Mouse (Mus musculus) midbrain, embryonic 12.5 days (tissue): ENCODE results near the gene Ubac1. TPM values are rescaled to one million over a fixed set of nuclear protein-coding genes. Genes with fewer than 3 reads are reported as not detected.

Experiments
- ATAC-seq: fragments of 200-750 bp; cut with Nextera tagmentation; 2 replicates; pipeline ENCODE4 v1.8.0; 2017; ENCODE audit warnings: low read depth, moderate TSS enrichment, moderate library complexity; ENCODE audit not compliant: low FRiP score
- H3K27ac ChIP-seq: fragments of 300-500 bp; sonication (generic); replicated peaks from 2 replicates; pipeline ENCODE4 v1.5.1; 2016; ENCODE audit warnings: mild to moderate bottlenecking
- H3K27me3 ChIP-seq: fragments of 300-500 bp; sonication (generic); 2 replicates; pipeline ENCODE4 v1.6.1; 2016; ENCODE audit warnings: mild to moderate bottlenecking
- H3K36me3 ChIP-seq: fragments of 300-500 bp; sonication (generic); 2 replicates; pipeline ENCODE4 v1.6.1; 2016
- H3K4me1 ChIP-seq: fragments of 300-500 bp; sonication (generic); 2 replicates; pipeline ENCODE4 v1.6.1; 2016
- H3K4me2 ChIP-seq: fragments of 300-500 bp; sonication (generic); replicated peaks from 2 replicates; pipeline ENCODE4 v1.6.1; 2016; ENCODE audit warnings: mild to moderate bottlenecking, moderate library complexity
- H3K4me3 ChIP-seq: fragments of 300-500 bp; sonication (generic); 2 replicates; pipeline ENCODE4 v1.5.1; 2016; ENCODE audit warnings: mild to moderate bottlenecking
- H3K9ac ChIP-seq: fragments of 300-500 bp; sonication (generic); replicated peaks from 2 replicates; pipeline ENCODE4 v1.6.1; 2016; ENCODE audit warnings: mild to moderate bottlenecking, moderate library complexity
- H3K9me3 ChIP-seq: fragments of 300-500 bp; sonication (generic); 2 replicates; pipeline ENCODE4 v1.6.1; 2016; ENCODE audit warnings: mild to moderate bottlenecking
- WGBS: fragments of 180-500 bp; shearing (Covaris S2); methylation state at CpG from one replicate; pipeline ENCODE4 v1.1.7; 2016; 5-methylcytosine and 5-hydroxymethylcytosine counted together
- polyA plus RNA-seq: library from polyadenylated mRNA; unstranded; fragments of >200 nt; fragmentation: Nextera tagmentation; extraction: Ambion mirVana; gene quantifications from 2 replicates; pipeline ENCODE4 v1.2.1, GENCODE M21; 2016

Gene Ubac1
- polyA plus RNA-seq, 1 experiment from 2014 or later, result 91.9 TPM

- Histone ChIP-seq H3K27me3 (no peaks in the 10 kb centered on the region), H3K36me3 (no peaks in the 10 kb centered on the region), H3K4me3 (no peak overlapping the region), H3K4me1 (no peaks in the 10 kb centered on the region), H3K4me2 (no peak overlapping the region), H3K9ac (no peak overlapping the region), H3K9me3 (no peaks in the 10 kb centered on the region), H3K27ac (no peak overlapping the region)
- no peak for ATAC-seq
- WGBS, result 59% methylated on average over 4 of the region's 4 CpGs
These were observed 31.3 kb upstream of the Ubac1 start for GRCm38 (mm10) chr2:26052806-26053205.

- Histone ChIP-seq H3K9ac (no peak overlapping the region), H3K36me3 (no peaks in the 10 kb centered on the region), H3K27me3 (no peaks in the 10 kb centered on the region), H3K27ac (no peak overlapping the region), H3K4me3 (no peak overlapping the region), H3K4me1 (no peaks in the 10 kb centered on the region), H3K9me3 (no peaks in the 10 kb centered on the region), H3K4me2 (no peak overlapping the region)
- ATAC-seq, result no peak
- 71% methylated on average over 5 of the region's 5 CpGs for WGBS
These were observed 27.3 kb upstream of the Ubac1 start for GRCm38 (mm10) chr2:26048816-26049215.

GRCm38 (mm10) chr2:26044216-26044615 lies 22.7 kb upstream of the Ubac1 start:
- H3K27ac ChIP-seq, result no peak overlapping the region
- no peaks in the 10 kb centered on the region for H3K36me3 ChIP-seq
- H3K4me2 ChIP-seq, result no peak overlapping the region
- 84% methylated on average over 9 of the region's 9 CpGs for WGBS
- no peak overlapping the region for H3K4me3 ChIP-seq
- H3K4me1 ChIP-seq, result 0 out of 2 replicates have a peak, but pooled peaks cover 2% of the 10 kb centered on the region
- no peak overlapping the region for H3K9ac ChIP-seq
- H3K27me3 ChIP-seq, result no peaks in the 10 kb centered on the region
- no peaks in the 10 kb centered on the region for H3K9me3 ChIP-seq
- no peak for ATAC-seq

- H3K27ac ChIP-seq, result no peak overlapping the region
- H3K9ac ChIP-seq, result no peak overlapping the region
- H3K9me3 ChIP-seq, result no peaks in the 10 kb centered on the region
- no peaks in the 10 kb centered on the region for H3K36me3 ChIP-seq
- H3K4me3 ChIP-seq, result no peak overlapping the region
- no peak for ATAC-seq
- 86% methylated on average over 3 of the region's 3 CpGs for WGBS
- 0 out of 2 replicates have a peak, but pooled peaks cover 2% of the 10 kb centered on the region for H3K4me1 ChIP-seq
- H3K4me2 ChIP-seq, result no peak overlapping the region
- no peaks in the 10 kb centered on the region for H3K27me3 ChIP-seq
These were observed 21.1 kb upstream of the Ubac1 start for GRCm38 (mm10) chr2:26042603-26043002.

- 0 out of 2 replicates have a peak, but pooled peaks cover 2% of the 10 kb centered on the region for H3K4me1 ChIP-seq
- H3K4me2 ChIP-seq, result no peak overlapping the region
- WGBS, result 62% methylated on average over 14 of the region's 14 CpGs
- no peak for ATAC-seq
- H3K4me3 ChIP-seq, result no peak overlapping the region
- H3K9ac ChIP-seq, result no peak overlapping the region
- H3K36me3 ChIP-seq, result no peaks in the 10 kb centered on the region
- no peak overlapping the region for H3K27ac ChIP-seq
- H3K9me3 ChIP-seq, result no peaks in the 10 kb centered on the region
- H3K27me3 ChIP-seq, result no peaks in the 10 kb centered on the region
These were observed 19.7 kb upstream of the Ubac1 start for GRCm38 (mm10) chr2:26041163-26041810.

GRCm38 (mm10) chr2:26039951-26040350 lies 18.4 kb upstream of the Ubac1 start:
- Histone ChIP-seq H3K4me3 (no peak overlapping the region), H3K4me2 (no peak overlapping the region), H3K4me1 (0 out of 2 replicates have a peak, but pooled peaks cover 2% of the 10 kb centered on the region), H3K9me3 (no peaks in the 10 kb centered on the region), H3K27ac (no peak overlapping the region), H3K9ac (no peak overlapping the region), H3K27me3 (no peaks in the 10 kb centered on the region), H3K36me3 (no peaks in the 10 kb centered on the region)
- ATAC-seq, result no peak
- 79% methylated on average over 14 of the region's 14 CpGs for WGBS

GRCm38 (mm10) chr2:26037386-26037785 lies 15.8 kb upstream of the Ubac1 start:
- no peak overlapping the region for H3K4me3 ChIP-seq
- no peaks in the 10 kb centered on the region for H3K36me3 ChIP-seq
- H3K27ac ChIP-seq, result no peak overlapping the region
- H3K27me3 ChIP-seq, result 0 out of 2 replicates have a peak, but pooled peaks cover 4% of the 10 kb centered on the region
- no peak for ATAC-seq
- H3K4me1 ChIP-seq, result 0 out of 2 replicates have a peak, but pooled peaks cover 2% of the 10 kb centered on the region
- H3K9ac ChIP-seq, result no peak overlapping the region
- H3K4me2 ChIP-seq, result no peak overlapping the region
- H3K9me3 ChIP-seq, result no peaks in the 10 kb centered on the region
- 75% methylated on average over 6 of the region's 6 CpGs for WGBS

- H3K27ac ChIP-seq, result no peak overlapping the region
- no peak overlapping the region for H3K4me3 ChIP-seq
- H3K9me3 ChIP-seq, result no peaks in the 10 kb centered on the region
- H3K4me2 ChIP-seq, result no peak overlapping the region
- no peak for ATAC-seq
- H3K27me3 ChIP-seq, result peaks cover 8% of the 10 kb centered on the region; the same call in 1 of the 2 replicates
- H3K36me3 ChIP-seq, result no peaks in the 10 kb centered on the region
- H3K9ac ChIP-seq, result no peak overlapping the region
- WGBS, result 90% methylated on average over 15 of the region's 15 CpGs
- H3K4me1 ChIP-seq, result no peaks in the 10 kb centered on the region
These were observed 12.9 kb upstream of the Ubac1 start for GRCm38 (mm10) chr2:26034344-26035050.

- no peak overlapping the region for H3K4me3 ChIP-seq
- WGBS, result 51% methylated on average over 3 of the region's 3 CpGs
- H3K9ac ChIP-seq, result no peak overlapping the region
- H3K27me3 ChIP-seq, result peaks cover 8% of the 10 kb centered on the region; the same call in 1 of the 2 replicates
- no peaks in the 10 kb centered on the region for H3K36me3 ChIP-seq
- no peak for ATAC-seq
- no peak overlapping the region for H3K4me2 ChIP-seq
- no peak overlapping the region for H3K27ac ChIP-seq
- H3K9me3 ChIP-seq, result no peaks in the 10 kb centered on the region
- H3K4me1 ChIP-seq, result no peaks in the 10 kb centered on the region
These were observed 8.7 kb upstream of the Ubac1 start for GRCm38 (mm10) chr2:26030288-26030687.

- Histone ChIP-seq H3K4me1 (peaks cover 15% of the 10 kb centered on the region), H3K9ac (no peak overlapping the region), H3K9me3 (no peaks in the 10 kb centered on the region), H3K36me3 (no peaks in the 10 kb centered on the region), H3K4me3 (no peak overlapping the region), H3K27ac (no peak overlapping the region), H3K4me2 (no peak overlapping the region), H3K27me3 (no peaks in the 10 kb centered on the region)
- ATAC-seq, result no peak
- WGBS, result 33% methylated on average over 4 of the region's 4 CpGs
These were observed 2.9 kb upstream of the Ubac1 start for GRCm38 (mm10) chr2:26024138-26025075.

GRCm38 (mm10) chr2:26022626-26023025 lies 1.1 kb upstream of the Ubac1 start:
- Histone ChIP-seq H3K4me2 (no peak overlapping the region), H3K27ac (no peak overlapping the region), H3K9me3 (no peaks in the 10 kb centered on the region), H3K36me3 (no peaks in the 10 kb centered on the region), H3K4me1 (peaks cover 15% of the 10 kb centered on the region), H3K27me3 (no peaks in the 10 kb centered on the region), H3K9ac (no peak overlapping the region), H3K4me3 (no peak overlapping the region)
- no peak for ATAC-seq
- WGBS, result 82% methylated on average over 1 of the region's 1 CpGs

GRCm38 (mm10) chr2:26022258-26022565 lies 665 bp upstream of the Ubac1 start:
- H3K9me3 ChIP-seq, result no peaks in the 10 kb centered on the region
- no peaks in the 10 kb centered on the region for H3K27me3 ChIP-seq
- no peak overlapping the region for H3K27ac ChIP-seq
- H3K4me1 ChIP-seq, result peaks cover 15% of the 10 kb centered on the region
- H3K9ac ChIP-seq, result no peak overlapping the region
- ATAC-seq, result peak; percentile 29; the same call in 1 of the 2 replicates
- WGBS, result 86% methylated on average over 7 of the region's 8 CpGs
- no peaks in the 10 kb centered on the region for H3K36me3 ChIP-seq
- peak overlapping the region; percentile 39; the same call in 1 of the 2 replicates for H3K4me2 ChIP-seq
- H3K4me3 ChIP-seq, result no peak overlapping the region
